1 mouse cellular context compared by ENCODE assay signal in genomic region chr4:102821786-102822185, GRCm38 (mm10).
TF ChIP-seq lines count a peak whose summit lies in the region.

No protein-coding gene starts in this region.

TF ChIP-seq in CH12.LX, 34 proteins besides CTCF, POLR2A, EP300 and RAD21 (continued from another document):
- TF ChIP-seq RCOR1 (conservative IDR thresholded peaks at IDR 0.05; ENCODE audit: low read depth, low read length) = no peak
- TF ChIP-seq NELFE (IDR thresholded peaks at IDR 0.05; ENCODE audit: low read depth, low read length) = no peak
- TF ChIP-seq USF1 (IDR thresholded peaks at IDR 0.05; ENCODE audit: low read depth, low read length) = no peak
